Mouse (Mus musculus): ENCODE results near the gene Rsg1. TPM values are rescaled to one million over a fixed set of nuclear protein-coding genes. Genes with fewer than 3 reads are reported as not detected.

Gene Rsg1
- polyA plus RNA-seq, 1 experiment from 2014 or later = 0.98 TPM

- no peak overlapping the region for H3K9ac ChIP-seq (ENCODE audit: low read depth, low read length)
- no peaks in the 10 kb centered on the region for H3K9me3 ChIP-seq (ENCODE audit: control insufficient read depth)
- ATAC-seq = no peak
- H3K27ac ChIP-seq (ENCODE audit: low read depth, low read length) = no peak overlapping the region
- WGBS = 58% methylated on average over 16 of the region's 16 CpGs
- peaks cover 34% of the 10 kb centered on the region; the same call in 1 of the 2 replicates for H3K36me3 ChIP-seq (ENCODE audit: control insufficient read depth, insufficient read depth)
- no peak overlapping the region for H3K4me2 ChIP-seq (replicated peaks; ENCODE audit: low read depth)
- H3K4me1 ChIP-seq (replicated peaks; ENCODE audit: control insufficient read depth, insufficient read depth, low read length) = no peaks in the 10 kb centered on the region
- TF ChIP-seq CTCF (IDR thresholded peaks at IDR 0.05; ENCODE audit: low read depth) = no peak
- H3K4me3 ChIP-seq (ENCODE audit: low read depth, low read length) = no peak overlapping the region
- no peaks in the 10 kb centered on the region for H3K27me3 ChIP-seq (replicated peaks; ENCODE audit: control insufficient read depth, insufficient read depth, low read length)
Observed at GRCm38 (mm10) chr4:141254234-141254633, 40.5 kb downstream of the Rsg1 start.

DNA sequence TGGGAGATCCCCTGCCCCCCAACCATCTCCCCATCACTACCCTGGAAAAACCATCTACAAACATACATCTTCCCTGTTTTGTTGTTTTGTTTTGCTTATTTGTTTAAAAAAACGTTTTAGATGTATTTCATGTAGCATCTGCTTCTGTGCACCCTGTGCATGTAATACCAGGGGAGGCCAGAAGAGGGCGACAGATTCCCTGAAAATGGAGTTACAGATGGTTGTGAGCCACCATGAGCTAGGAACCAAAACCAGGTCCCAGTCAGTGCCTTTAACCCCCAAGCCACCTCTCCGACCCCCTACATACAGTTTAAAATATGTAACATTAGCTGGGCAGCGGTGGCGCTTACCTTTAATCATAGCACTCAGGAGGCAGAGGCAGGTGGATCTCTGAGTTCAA lies 43.7 kb downstream of the Rsg1 start:
- Histone ChIP-seq H3K36me3 (ENCODE audit: control insufficient read depth, insufficient read depth) (peaks cover 16% of the 10 kb centered on the region; the same call in 1 of the 2 replicates), H3K9ac (ENCODE audit: low read depth, low read length) (no peak overlapping the region), H3K27ac (ENCODE audit: low read depth, low read length) (no peak overlapping the region), H3K4me3 (ENCODE audit: low read depth, low read length) (no peak overlapping the region), H3K27me3 (replicated peaks; ENCODE audit: control insufficient read depth, insufficient read depth, low read length) (no peaks in the 10 kb centered on the region), H3K4me2 (replicated peaks; ENCODE audit: low read depth) (no peak overlapping the region), H3K4me1 (replicated peaks; ENCODE audit: control insufficient read depth, insufficient read depth, low read length) (0 out of 2 replicates have a peak, but pooled peaks cover 4% of the 10 kb centered on the region), H3K9me3 (ENCODE audit: control insufficient read depth) (no peaks in the 10 kb centered on the region)
- no peak for ATAC-seq
- peak; percentile 72 for TF ChIP-seq CTCF (IDR thresholded peaks at IDR 0.05; ENCODE audit: low read depth)
- 79% methylated on average over 5 of the region's 5 CpGs for WGBS

DNA sequence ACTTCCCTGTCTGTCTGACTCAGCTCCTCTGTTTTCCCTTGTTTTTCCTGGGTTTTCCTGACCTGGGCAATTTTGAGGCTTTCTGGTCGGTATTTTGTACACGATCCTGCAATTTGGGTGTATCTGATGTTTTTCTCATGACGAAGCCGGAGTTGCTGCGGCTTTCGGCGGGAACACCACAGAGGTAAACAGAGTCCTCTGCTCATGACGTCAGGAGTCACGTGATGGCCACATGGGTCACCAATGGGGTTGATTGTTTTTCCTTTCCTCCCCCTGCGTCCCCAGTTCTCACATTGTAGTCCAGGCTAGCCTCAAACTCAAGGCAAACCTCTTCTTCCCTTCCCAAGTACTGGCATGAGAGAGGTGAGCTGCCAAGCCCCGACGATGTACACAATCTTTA lies 45.7 kb downstream of the Rsg1 start:
- no peak for TF ChIP-seq CTCF (IDR thresholded peaks at IDR 0.05; ENCODE audit: low read depth)
- WGBS = 62% methylated on average over 12 of the region's 12 CpGs
- no peak overlapping the region for H3K9ac ChIP-seq (ENCODE audit: low read depth, low read length)
- H3K27ac ChIP-seq (ENCODE audit: low read depth, low read length) = no peak overlapping the region
- H3K4me1 ChIP-seq (replicated peaks; ENCODE audit: control insufficient read depth, insufficient read depth, low read length) = 0 out of 2 replicates have a peak, but pooled peaks cover 4% of the 10 kb centered on the region
- no peak for ATAC-seq
- peaks cover 12% of the 10 kb centered on the region; the same call in 1 of the 2 replicates for H3K36me3 ChIP-seq (ENCODE audit: control insufficient read depth, insufficient read depth)
- no peaks in the 10 kb centered on the region for H3K27me3 ChIP-seq (replicated peaks; ENCODE audit: control insufficient read depth, insufficient read depth, low read length)
- H3K4me3 ChIP-seq (ENCODE audit: low read depth, low read length) = peak overlapping the region; percentile 24; the same call in 1 of the 2 replicates
- H3K4me2 ChIP-seq (replicated peaks; ENCODE audit: low read depth) = peak overlapping the region; percentile 57; the same call in 1 of the 2 replicates
- no peaks in the 10 kb centered on the region for H3K9me3 ChIP-seq (ENCODE audit: control insufficient read depth)

DNA sequence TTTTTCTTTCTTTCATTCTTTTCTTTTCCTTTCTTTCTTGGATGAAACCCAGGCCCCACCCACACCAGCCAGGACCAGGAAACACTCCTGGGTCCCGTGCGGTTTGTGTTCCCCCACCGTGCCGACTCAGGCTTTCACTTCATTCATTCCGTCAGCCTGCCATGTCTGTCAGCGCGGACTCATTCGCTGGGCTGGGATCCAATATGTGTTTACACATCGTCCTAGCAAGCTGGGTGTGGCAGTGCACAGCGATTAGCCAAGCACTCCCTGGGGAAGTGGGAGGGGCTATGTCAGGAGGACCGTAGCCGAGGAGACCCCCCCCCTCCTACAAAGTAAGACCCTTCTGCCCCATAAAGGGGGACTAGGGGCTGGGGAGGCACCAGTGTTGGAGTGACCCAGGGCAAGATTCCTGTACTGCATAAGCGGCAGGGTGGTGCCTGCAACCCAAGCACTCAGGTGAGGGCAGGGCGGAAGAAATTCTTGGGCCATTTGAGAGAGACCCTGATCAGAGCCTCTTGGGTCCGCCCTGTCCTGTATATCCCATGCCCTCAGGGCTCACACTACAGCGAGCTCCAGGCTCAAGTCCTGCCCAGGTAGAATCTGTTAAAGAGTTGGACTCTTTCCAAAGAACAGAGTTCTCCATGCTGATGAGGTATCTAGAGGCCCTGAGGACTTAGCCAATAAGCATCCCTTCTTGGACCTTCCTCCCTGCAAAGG lies 46.4 kb downstream of the Rsg1 start:
- WGBS = 21% methylated on average over 16 of the region's 16 CpGs
- Histone ChIP-seq H3K4me3 (ENCODE audit: low read depth, low read length) (peak overlapping the region; percentile 24), H3K9me3 (ENCODE audit: control insufficient read depth) (no peaks in the 10 kb centered on the region), H3K9ac (ENCODE audit: low read depth, low read length) (peak overlapping the region; percentile 11; the same call in 1 of the 2 replicates), H3K4me2 (replicated peaks; ENCODE audit: low read depth) (peak overlapping the region; percentile 57), H3K27me3 (replicated peaks; ENCODE audit: control insufficient read depth, insufficient read depth, low read length) (no peaks in the 10 kb centered on the region), H3K36me3 (ENCODE audit: control insufficient read depth, insufficient read depth) (peaks cover 7% of the 10 kb centered on the region; the same call in 1 of the 2 replicates), H3K27ac (ENCODE audit: low read depth, low read length) (no peak overlapping the region), H3K4me1 (replicated peaks; ENCODE audit: control insufficient read depth, insufficient read depth, low read length) (0 out of 2 replicates have a peak, but pooled peaks cover 4% of the 10 kb centered on the region)
- TF ChIP-seq CTCF (IDR thresholded peaks at IDR 0.05; ENCODE audit: low read depth) = no peak
- ATAC-seq = peak; percentile 60

DNA sequence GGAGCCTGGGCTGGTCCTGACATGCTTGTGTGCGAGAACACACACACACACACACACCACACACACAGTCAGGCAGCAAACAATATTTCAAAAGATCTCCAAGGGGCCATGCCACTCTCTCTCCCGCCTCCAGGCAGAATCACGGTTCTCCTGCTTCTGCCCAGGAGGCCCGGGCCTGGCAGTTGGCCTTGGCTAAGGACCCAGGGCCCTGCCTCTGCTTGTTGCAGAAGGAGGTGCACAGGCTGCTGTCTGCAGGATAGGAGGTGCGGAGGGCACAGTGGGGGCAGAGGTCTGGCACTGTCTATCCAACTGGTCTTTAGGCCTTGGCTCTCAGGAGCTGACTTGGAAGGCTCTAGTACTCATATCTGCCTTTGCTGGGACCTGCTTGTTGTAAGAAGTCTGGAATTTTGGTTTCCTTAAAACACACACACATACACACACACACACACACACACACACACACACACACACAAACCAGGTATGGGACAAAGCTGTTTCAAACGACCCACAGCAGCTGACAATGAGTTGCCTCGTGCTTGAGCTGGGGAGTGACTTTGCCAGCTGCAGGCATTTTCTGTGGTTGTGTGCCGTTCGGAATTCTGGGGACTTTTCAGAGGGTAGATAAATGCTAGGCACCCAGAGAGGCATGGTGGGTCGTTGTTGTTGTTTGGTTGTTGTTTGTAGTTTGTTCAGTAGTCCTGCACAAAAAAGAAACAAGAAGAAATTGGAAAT lies 49.3 kb downstream of the Rsg1 start:
- no peak for ATAC-seq
- WGBS = 78% methylated on average over 10 of the region's 10 CpGs
- H3K4me3 ChIP-seq (ENCODE audit: low read depth, low read length) = no peak overlapping the region
- H3K9me3 ChIP-seq (ENCODE audit: control insufficient read depth) = no peaks in the 10 kb centered on the region
- no peaks in the 10 kb centered on the region for H3K27me3 ChIP-seq (replicated peaks; ENCODE audit: control insufficient read depth, insufficient read depth, low read length)
- H3K27ac ChIP-seq (ENCODE audit: low read depth, low read length) = no peak overlapping the region
- no peak for TF ChIP-seq CTCF (IDR thresholded peaks at IDR 0.05; ENCODE audit: low read depth)
- no peak overlapping the region for H3K4me2 ChIP-seq (replicated peaks; ENCODE audit: low read depth)
- H3K4me1 ChIP-seq (replicated peaks; ENCODE audit: control insufficient read depth, insufficient read depth, low read length) = 0 out of 2 replicates have a peak, but pooled peaks cover 4% of the 10 kb centered on the region
- no peaks in the 10 kb centered on the region for H3K36me3 ChIP-seq (ENCODE audit: control insufficient read depth, insufficient read depth)
- H3K9ac ChIP-seq (ENCODE audit: low read depth, low read length) = no peak overlapping the region

- Histone ChIP-seq H3K27me3 (replicated peaks; ENCODE audit: control insufficient read depth, insufficient read depth, low read length) (no peaks in the 10 kb centered on the region), H3K36me3 (ENCODE audit: control insufficient read depth, insufficient read depth) (no peaks in the 10 kb centered on the region), H3K4me1 (replicated peaks; ENCODE audit: control insufficient read depth, insufficient read depth, low read length) (no peaks in the 10 kb centered on the region), H3K4me3 (ENCODE audit: low read depth, low read length) (no peak overlapping the region), H3K27ac (ENCODE audit: low read depth, low read length) (no peak overlapping the region), H3K4me2 (replicated peaks; ENCODE audit: low read depth) (no peak overlapping the region), H3K9ac (ENCODE audit: low read depth, low read length) (no peak overlapping the region), H3K9me3 (ENCODE audit: control insufficient read depth) (no peaks in the 10 kb centered on the region)
- TF ChIP-seq CTCF (IDR thresholded peaks at IDR 0.05; ENCODE audit: low read depth) = peak; percentile 56
- ATAC-seq = peak; percentile 52; the same call in 1 of the 2 replicates
- 93% methylated on average over 3 of the region's 3 CpGs for WGBS
Observed at GRCm38 (mm10) chr4:141265979-141266637, 52.4 kb downstream of the Rsg1 start.
